Mouse (Mus musculus) CH12.LX (cell line): ENCODE data around the gene Pced1b. TPM values are rescaled to one million over a fixed set of nuclear protein-coding genes. Genes with fewer than 3 reads are reported as not detected.

ENCODE experiments used
- DNase-seq: peaks from one replicate; pipeline ENCODE4 v3.0.0-alpha.2; 2013; ENCODE audit errors: extremely low read depth
- H3K27ac ChIP-seq: 2 replicates; pipeline ENCODE4 v1.5.1; 2012; ENCODE audit warnings: low read depth, mild to moderate bottlenecking, control low read depth, moderate library complexity; ENCODE audit not compliant: insufficient read depth
- H3K27me3 ChIP-seq: replicated peaks from 2 replicates; pipeline ENCODE3; 2012; ENCODE audit warnings: inconsistent platforms
- H3K36me3 ChIP-seq, 2 experiments: replicated peaks in 1 of 2; 2 replicates each; pipeline versions ENCODE3 to v1.6.1; 2012; ENCODE audit warnings: inconsistent platforms in 1 of 2, low read length in 1 of 2, mild to moderate bottlenecking in 1 of 2, mixed read lengths in 1 of 2, moderate library complexity in 1 of 2; ENCODE audit not compliant: control insufficient read depth in 1 of 2, insufficient read depth in 1 of 2
- H3K4me1 ChIP-seq, 2 experiments: 2 replicates each; pipeline ENCODE4 v1.6.1; 2012; ENCODE audit warnings: inconsistent platforms in 1 of 2, moderate library complexity in 1 of 2; ENCODE audit not compliant: insufficient read depth in 2 of 2, control insufficient read depth in 1 of 2
- H3K4me2 ChIP-seq: 2 replicates; pipeline ENCODE4 v1.6.1; 2012; ENCODE audit warnings: low read depth, mild to moderate bottlenecking, control low read depth; ENCODE audit not compliant: poor library complexity, insufficient read depth, severe bottlenecking
- H3K4me3 ChIP-seq, 3 experiments: fragments of 150-350 bp in 1 of 3; sonication (generic) in 1 of 3; replicated peaks in 1 of 3; 2 replicates each; pipeline versions ENCODE3 to v1.5.1; 2011 to 2012; ENCODE audit warnings: low read depth in 2 of 3, low read length in 2 of 3, mild to moderate bottlenecking in 2 of 3, moderate library complexity in 2 of 3, control low read depth in 1 of 3, improper control_type of control experiment in 1 of 3, inconsistent platforms in 1 of 3, mixed read lengths in 1 of 3; ENCODE audit not compliant: poor library complexity in 1 of 3
- H3K79me2 ChIP-seq: replicated peaks from 2 replicates; pipeline ENCODE4 v1.6.1; 2012; ENCODE audit warnings: mild to moderate bottlenecking, moderate library complexity; ENCODE audit not compliant: control insufficient read depth, poor library complexity, insufficient read depth, severe bottlenecking; ENCODE audit errors: extremely low read depth
- H3K9ac ChIP-seq: 2 replicates; pipeline ENCODE4 v1.6.1; 2012; ENCODE audit warnings: low read depth, mild to moderate bottlenecking, control low read depth, moderate library complexity; ENCODE audit not compliant: insufficient read depth
- H3K9me3 ChIP-seq: replicated peaks from 2 replicates; pipeline ENCODE3; 2012; ENCODE audit warnings: low read length, inconsistent platforms, mixed read lengths
- CHD2 ChIP-seq: IDR thresholded peaks from 2 replicates; pipeline ENCODE4 v1.6.1; 2011; ENCODE audit warnings: low read length, improper control_type of control experiment
- CTCF ChIP-seq, 2 experiments: IDR thresholded peaks in 1 of 2; conservative IDR thresholded peaks in 1 of 2; 2 replicates each; pipeline ENCODE4 v1.5.1; 2011 to 2012; ENCODE audit warnings: low read depth in 2 of 2, low read length in 2 of 2, improper control_type of control experiment in 1 of 2, inconsistent platforms in 1 of 2, mild to moderate bottlenecking in 1 of 2, moderate library complexity in 1 of 2
- ETS1 ChIP-seq: conservative IDR thresholded peaks from 2 replicates; pipeline ENCODE4 v1.6.1; 2012; ENCODE audit warnings: low read depth, mild to moderate bottlenecking, inconsistent platforms, low read length, improper control_type of control experiment, moderate library complexity
- GABPA ChIP-seq: IDR thresholded peaks from 2 replicates; pipeline ENCODE4 v1.6.1; 2012; ENCODE audit warnings: low read depth, low read length, improper control_type of control experiment, inconsistent platforms; ENCODE audit not compliant: insufficient replicate concordance
- HCFC1 ChIP-seq: IDR thresholded peaks from 2 replicates; pipeline ENCODE4 v1.6.1; 2012; ENCODE audit warnings: low read depth, mild to moderate bottlenecking, inconsistent platforms, low read length, improper control_type of control experiment
- IRF4 ChIP-seq: IDR thresholded peaks from 2 replicates; pipeline ENCODE4 v1.6.1; 2014; ENCODE audit warnings: low read depth, mild to moderate bottlenecking, inconsistent platforms, low read length, improper control_type of control experiment
- JUN ChIP-seq: IDR thresholded peaks from 2 replicates; pipeline ENCODE4 v1.6.1; 2011; ENCODE audit warnings: low read depth, mild to moderate bottlenecking, low read length, improper control_type of control experiment, moderate library complexity; ENCODE audit not compliant: insufficient read depth
- JUND ChIP-seq: conservative IDR thresholded peaks from 2 replicates; pipeline ENCODE4 v1.6.1; 2011; ENCODE audit warnings: low read depth, low read length, improper control_type of control experiment
- KAT2A ChIP-seq: IDR thresholded peaks from 2 replicates; pipeline ENCODE4 v1.6.1; 2012; ENCODE audit warnings: low read length, improper control_type of control experiment, inconsistent platforms; ENCODE audit not compliant: insufficient replicate concordance
- MAFK ChIP-seq: IDR thresholded peaks from 2 replicates; pipeline ENCODE4 v1.6.1; 2011; ENCODE audit warnings: low read length, improper control_type of control experiment; ENCODE audit not compliant: insufficient replicate concordance
- MAX ChIP-seq: IDR thresholded peaks from 2 replicates; pipeline ENCODE4 v1.6.1; 2011; ENCODE audit warnings: low read length, improper control_type of control experiment
- MEF2A ChIP-seq: IDR thresholded peaks from 2 replicates; pipeline ENCODE4 v1.6.1; 2014; ENCODE audit warnings: low read depth, mild to moderate bottlenecking, inconsistent platforms, low read length, improper control_type of control experiment, borderline replicate concordance
- MXI1 ChIP-seq: IDR thresholded peaks from 2 replicates; pipeline ENCODE4 v1.6.1; 2011; ENCODE audit warnings: mild to moderate bottlenecking, low read depth, low read length, improper control_type of control experiment
- MYC ChIP-seq: IDR thresholded peaks from 2 replicates; pipeline ENCODE4 v1.6.1; 2011; ENCODE audit warnings: low read depth, mild to moderate bottlenecking, improper control_type of control experiment, low read length
- NELFE ChIP-seq: IDR thresholded peaks from 2 replicates; pipeline ENCODE4 v1.6.1; 2011; ENCODE audit warnings: low read depth, low read length, improper control_type of control experiment
- PAX5 ChIP-seq: IDR thresholded peaks from 2 replicates; pipeline ENCODE4 v1.6.1; 2012; ENCODE audit warnings: low read length, inconsistent platforms, mixed read lengths
- POLR2AphosphoS2 ChIP-seq: IDR thresholded peaks from 2 replicates; pipeline ENCODE4 v1.6.1; 2011; ENCODE audit warnings: low read depth, low read length, improper control_type of control experiment
- RAD21 ChIP-seq: IDR thresholded peaks from 2 replicates; pipeline ENCODE4 v1.6.1; 2011; ENCODE audit warnings: low read depth, mild to moderate bottlenecking, low read length, improper control_type of control experiment, moderate library complexity
- SMC3 ChIP-seq: IDR thresholded peaks from 2 replicates; pipeline ENCODE4 v1.6.1; 2011; ENCODE audit warnings: low read depth, low read length, improper control_type of control experiment
- TCF12 ChIP-seq: IDR thresholded peaks from 2 replicates; pipeline ENCODE4 v1.6.1; 2014; ENCODE audit warnings: low read depth, mild to moderate bottlenecking, inconsistent platforms, low read length, improper control_type of control experiment
- USF1 ChIP-seq: IDR thresholded peaks from 2 replicates; pipeline ENCODE4 v1.6.1; 2014; ENCODE audit warnings: low read depth, mild to moderate bottlenecking, inconsistent platforms, low read length, improper control_type of control experiment
- ZC3H11A ChIP-seq: IDR thresholded peaks from 2 replicates; pipeline ENCODE4 v1.6.1; 2012; ENCODE audit warnings: low read depth, mild to moderate bottlenecking, inconsistent platforms, low read length, improper control_type of control experiment
- ZNF384 ChIP-seq: IDR thresholded peaks from 2 replicates; pipeline ENCODE4 v1.6.1; 2012; ENCODE audit warnings: low read depth, low read length, improper control_type of control experiment, inconsistent platforms
- dilution Hi-C: fragments of 300-500 bp; cut with MboI; formaldehyde crosslinking; loops from 2 replicates; pipeline ENCODE4 v1.14.3; 2020; ENCODE audit warnings: low sequenced_read_pairs; ENCODE audit not compliant: extremely low pct_unique_long_range_greater_than_20kb, extremely low pct_ligation_motif_present
- in situ Hi-C: fragments of 300-500 bp; cut with MboI; formaldehyde crosslinking; loops from 3 replicates; pipeline ENCODE4 v1.14.3; 2019; ENCODE audit warnings: low sequenced_read_pairs, low pct_ligation_motif_present, low pct_unique_long_range_greater_than_20kb, mixed read lengths
- polyA plus RNA-seq: library from polyadenylated mRNA; unstranded; fragments of >175 nt; gene quantifications from 2 replicates; pipeline ENCODE4 v1.2.1, GENCODE M21; 2012; ENCODE audit warnings: low read depth; ENCODE audit not compliant: insufficient read length
- total RNA-seq, 2 experiments: library from RNA; depleted of rRNA; stranded (reverse); fragments of 300-350 nt in 1 of 2; fragments of >200 nt in 1 of 2; gene quantifications; 2 replicates each; pipeline ENCODE4 v1.2.3; 2012 to 2014

Pced1b gene
- total and polyA plus RNA-seq, 3 experiments = 12.3 to 44.2 (median 21.1) TPM

DNA sequence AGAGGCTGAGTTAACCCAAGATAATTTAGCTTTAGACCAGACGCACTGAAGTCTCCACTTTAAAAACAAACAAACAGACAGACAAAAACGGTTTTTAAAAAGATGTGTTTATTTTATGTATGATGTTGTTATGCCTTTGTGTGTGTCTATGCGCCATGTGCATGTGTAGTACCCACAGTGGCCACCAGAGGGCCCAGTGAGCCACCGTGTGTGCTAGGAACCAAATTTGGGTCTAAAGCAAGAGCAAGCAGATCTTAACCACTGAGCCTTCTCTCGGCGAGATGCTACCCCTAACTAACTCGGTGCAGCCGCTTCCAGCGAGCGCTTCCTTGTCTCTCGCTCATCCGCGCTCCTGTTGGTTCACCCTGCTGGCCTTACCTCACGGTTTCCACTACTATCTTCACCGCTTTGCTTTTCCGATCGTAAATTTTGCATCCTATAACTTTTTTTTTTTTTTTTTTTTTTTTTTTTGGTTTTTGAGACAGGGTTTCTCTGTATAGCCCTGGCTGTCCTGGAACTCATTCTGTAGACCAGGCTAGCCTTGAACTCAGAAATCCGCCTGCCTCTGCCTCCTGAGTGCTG lies 80.7 kb downstream of the Pced1b start:
- in situ Hi-C loops (no loop called here), dilution Hi-C loops (no loop called here)
- H3K9me3 ChIP-seq = peaks cover 2% of the 10 kb centered on the region
- no peak overlapping the region for H3K9ac ChIP-seq
- peaks cover 0 to 4% of the 10 kb centered on the region in 2 experiments for H3K36me3 ChIP-seq
- H3K4me1 ChIP-seq = peaks cover 2 to 4% of the 10 kb centered on the region in 2 experiments; a peak in 2 of 4 replicates
- no peak overlapping the region for H3K27ac ChIP-seq
- no peak for TF ChIP-seq POLR2AphosphoS2
- TF ChIP-seq KAT2A = no peak
- 0 out of 2 replicates have a peak, but pooled peaks have one; percentile 13 for TF ChIP-seq ZC3H11A
- no peak for TF ChIP-seq USF1
- TF ChIP-seq RAD21 = peak; percentile 78
- no peak for TF ChIP-seq MEF2A
- TF ChIP-seq CTCF (conservative IDR thresholded peaks at IDR 0.05 in 1 of 2, IDR thresholded peaks at IDR 0.05 in 1 of 2; ENCODE audit: low read depth in 2 of 2, low read length in 2 of 2) = peak; percentile 82 to 90
- TF ChIP-seq JUND = no peak
- TF ChIP-seq TCF12 = no peak
- TF ChIP-seq CHD2 = no peak
- peak; percentile 67; the same call in 1 of the 2 replicates for TF ChIP-seq MYC
- no peak for TF ChIP-seq GABPA
- TF ChIP-seq MAX = peak; percentile 44; the same call in 1 of the 2 replicates
- no peak for TF ChIP-seq MXI1
- peak; percentile 90 for TF ChIP-seq SMC3
- TF ChIP-seq ZNF384 = peak; percentile 39; the same call in 1 of the 2 replicates
- no peak for TF ChIP-seq HCFC1
- TF ChIP-seq IRF4 = no peak
- H3K4me2 ChIP-seq = no peak overlapping the region
- no peaks in the 10 kb centered on the region for H3K79me2 ChIP-seq
- no peaks in the 10 kb centered on the region for H3K27me3 ChIP-seq
- no peak overlapping the region for H3K4me3 ChIP-seq
- peak; percentile 61 for DNase-seq

GRCm38 (mm10) chr15:97332582-97332981 lies 85.7 kb downstream of the Pced1b start:
- dilution Hi-C loops = no loop called here

More at GRCm38 (mm10) chr15:97332582-97332981, 85.7 kb downstream of the Pced1b start:
- H3K4me1 ChIP-seq = peaks cover 2 to 8% of the 10 kb centered on the region in 2 experiments; a peak in 2 of 4 replicates
- no peak overlapping the region for H3K27ac ChIP-seq
- H3K4me2 ChIP-seq = no peak overlapping the region
- no peak for DNase-seq
- no peak overlapping the region for H3K9ac ChIP-seq
- no peaks in the 10 kb centered on the region for H3K27me3 ChIP-seq
- H3K9me3 ChIP-seq = peaks cover 1% of the 10 kb centered on the region
- in situ Hi-C loops = no loop called here
- no peaks in the 10 kb centered on the region for H3K36me3 ChIP-seq
- no peaks in the 10 kb centered on the region for H3K79me2 ChIP-seq
- TF ChIP-seq MEF2A (no peak), PAX5 (no peak), JUN (no peak), MYC (no peak), HCFC1 (no peak), ETS1 (no peak), NELFE (no peak), MAFK (no peak), TCF12 (no peak)
- no peak overlapping the region for H3K4me3 ChIP-seq
